Mouse (Mus musculus): Measurements from ENCODE around the gene Foxe1. TPM values are rescaled to one million over a fixed set of nuclear protein-coding genes. Genes with fewer than 3 reads are reported as not detected.

The Foxe1 gene
- polyA plus RNA-seq, 1 experiment from 2014 or later = not detected

DNA sequence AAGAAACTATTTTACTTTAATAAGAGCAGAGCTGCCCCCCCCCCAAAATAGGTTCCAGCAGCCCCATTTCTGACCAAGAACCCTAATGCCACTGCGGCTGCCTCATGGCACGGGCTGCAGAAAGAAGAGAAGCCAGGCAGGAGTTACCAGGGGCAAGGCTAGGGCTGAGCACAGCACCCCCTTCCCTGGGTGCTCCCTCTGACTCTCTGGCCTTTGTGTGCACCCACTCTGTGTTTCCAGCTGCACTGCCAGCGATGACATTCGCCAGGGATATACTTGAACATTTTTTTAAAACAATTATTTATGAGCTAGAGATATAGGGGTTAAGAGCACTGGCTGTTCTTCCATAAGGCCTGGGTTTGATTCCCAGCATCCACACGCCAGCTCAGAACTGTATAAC lies 6.1 kb downstream of the Foxe1 start:
- Histone ChIP-seq H3K36me3 (no peaks in the 10 kb centered on the region), H3K9me3 (no peaks in the 10 kb centered on the region), H3K4me2 (replicated peaks) (no peak overlapping the region), H3K4me1 (peaks cover 9% of the 10 kb centered on the region; the same call in 1 of the 2 replicates), H3K4me3 (no peak overlapping the region), H3K27me3 (peaks cover 95% of the 10 kb centered on the region), H3K9ac (no peak overlapping the region), H3K27ac (no peak overlapping the region)
- no peak for ATAC-seq (ENCODE audit: low FRiP score, low read depth)
- 36% methylated on average over 5 of the region's 5 CpGs for WGBS

DNA sequence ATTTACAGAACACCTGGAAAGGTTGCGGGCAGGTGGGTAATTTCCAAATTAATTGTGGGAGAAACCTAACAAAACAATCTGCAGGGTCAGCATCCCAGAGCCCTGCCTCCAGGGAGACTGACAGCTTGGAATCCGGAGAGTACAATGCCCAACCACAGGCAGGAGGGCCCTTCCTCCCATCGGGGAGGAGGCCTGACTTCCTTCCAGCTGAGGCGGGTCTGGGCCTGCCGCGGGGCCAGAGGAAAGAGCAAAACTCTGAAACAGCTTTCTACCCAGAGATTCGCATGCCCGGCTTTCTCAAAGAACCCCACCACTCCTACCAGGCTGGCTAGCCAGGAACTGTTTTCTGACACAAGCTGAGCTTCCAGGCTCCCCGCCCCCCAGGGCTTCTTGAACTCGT lies 9.6 kb downstream of the Foxe1 start:
- 14% methylated on average over 10 of the region's 10 CpGs for WGBS
- Histone ChIP-seq H3K9me3 (no peaks in the 10 kb centered on the region), H3K27me3 (peaks cover 85% of the 10 kb centered on the region), H3K4me3 (no peak overlapping the region), H3K4me2 (replicated peaks) (no peak overlapping the region; the same call in 1 of the 2 replicates), H3K27ac (no peak overlapping the region), H3K36me3 (no peaks in the 10 kb centered on the region), H3K9ac (no peak overlapping the region), H3K4me1 (peaks cover 7% of the 10 kb centered on the region; the same call in 1 of the 2 replicates)
- ATAC-seq (ENCODE audit: low FRiP score, low read depth) = no peak

DNA sequence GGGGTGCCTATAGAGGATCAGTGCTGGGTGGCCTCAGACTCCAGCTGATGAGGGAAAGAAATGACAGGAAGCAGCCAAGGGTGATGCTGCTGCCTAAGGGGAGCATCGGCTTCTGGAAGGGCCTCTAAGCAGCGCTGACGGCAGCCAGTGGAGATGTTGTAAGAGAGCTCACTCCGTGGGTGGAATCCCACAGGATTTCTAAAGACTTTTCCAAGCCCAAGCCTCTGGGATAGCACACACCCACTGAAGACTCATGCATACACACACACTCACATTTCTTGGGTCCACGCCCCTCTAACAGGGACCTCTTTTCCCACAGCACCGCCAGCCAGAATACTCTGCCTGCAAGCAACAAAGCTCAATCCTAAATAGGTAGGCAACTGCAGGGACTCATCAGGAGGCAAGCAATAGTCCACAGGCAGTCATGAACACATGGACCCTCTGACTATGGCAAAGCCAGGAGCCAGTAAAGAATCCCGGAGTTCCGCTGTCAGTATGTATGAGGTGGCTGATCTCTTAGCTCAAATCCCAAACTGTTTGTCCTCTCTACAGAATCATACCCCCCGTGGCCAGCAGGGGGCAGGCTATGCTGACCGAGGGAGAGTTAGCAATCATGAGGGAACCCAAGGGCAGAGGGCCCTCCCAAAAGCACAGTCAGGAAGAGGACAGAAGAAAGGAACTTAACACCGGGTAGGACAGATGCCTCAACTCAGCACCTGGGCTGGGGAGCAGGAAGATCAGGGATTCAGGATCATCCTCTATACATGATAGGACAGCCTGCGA lies 13.1 kb downstream of the Foxe1 start:
- H3K4me2 ChIP-seq (replicated peaks) = no peak overlapping the region
- no peaks in the 10 kb centered on the region for H3K9me3 ChIP-seq
- H3K9ac ChIP-seq = no peak overlapping the region
- H3K27me3 ChIP-seq = peaks cover 52% of the 10 kb centered on the region
- H3K36me3 ChIP-seq = no peaks in the 10 kb centered on the region
- no peak overlapping the region for H3K4me3 ChIP-seq
- no peak overlapping the region for H3K27ac ChIP-seq
- no peak for ATAC-seq (ENCODE audit: low FRiP score, low read depth)
- 51% methylated on average over 12 of the region's 12 CpGs for WGBS
- H3K4me1 ChIP-seq = peaks cover 7% of the 10 kb centered on the region; the same call in 1 of the 2 replicates

DNA sequence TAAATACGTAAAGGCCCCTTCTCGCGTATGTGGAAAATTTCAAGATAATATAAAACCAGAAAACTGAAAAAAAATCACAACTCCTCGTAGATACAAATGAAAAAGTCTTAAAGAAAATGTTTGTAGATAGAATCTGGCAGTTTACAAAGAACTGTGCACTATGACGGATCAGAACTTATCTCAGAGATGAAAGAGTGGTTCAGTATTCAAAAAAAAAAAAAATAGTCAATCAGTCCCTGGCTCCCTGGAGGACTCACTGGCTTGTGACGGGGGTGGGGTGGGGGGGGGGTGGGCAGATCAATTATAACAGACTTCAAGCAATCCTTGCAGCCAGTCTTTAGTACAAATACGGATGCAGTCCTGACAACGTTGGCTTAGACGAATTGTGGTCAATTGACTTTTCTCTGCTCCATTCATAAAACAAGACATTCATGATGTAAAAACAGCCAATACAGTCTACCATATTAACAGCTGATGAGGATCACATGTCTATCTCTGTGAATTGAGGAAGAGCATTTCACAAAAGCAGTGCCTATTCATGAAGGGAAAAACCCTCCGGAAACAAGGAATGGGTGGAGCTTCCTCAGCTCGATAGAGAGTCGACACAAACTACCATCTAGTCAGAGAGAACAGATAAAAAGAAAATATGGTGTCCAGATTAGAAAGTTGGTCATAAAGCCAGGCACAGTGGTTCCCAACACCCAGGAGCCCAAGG lies 16.3 kb downstream of the Foxe1 start:
- no peak for ATAC-seq (ENCODE audit: low FRiP score, low read depth)
- Histone ChIP-seq H3K27me3 (peaks cover 26% of the 10 kb centered on the region), H3K4me2 (replicated peaks) (no peak overlapping the region), H3K36me3 (no peaks in the 10 kb centered on the region), H3K9ac (no peak overlapping the region), H3K9me3 (peaks cover 3% of the 10 kb centered on the region), H3K27ac (no peak overlapping the region), H3K4me3 (no peak overlapping the region), H3K4me1 (no peaks in the 10 kb centered on the region)
- WGBS = 82% methylated on average over 12 of the region's 12 CpGs

DNA sequence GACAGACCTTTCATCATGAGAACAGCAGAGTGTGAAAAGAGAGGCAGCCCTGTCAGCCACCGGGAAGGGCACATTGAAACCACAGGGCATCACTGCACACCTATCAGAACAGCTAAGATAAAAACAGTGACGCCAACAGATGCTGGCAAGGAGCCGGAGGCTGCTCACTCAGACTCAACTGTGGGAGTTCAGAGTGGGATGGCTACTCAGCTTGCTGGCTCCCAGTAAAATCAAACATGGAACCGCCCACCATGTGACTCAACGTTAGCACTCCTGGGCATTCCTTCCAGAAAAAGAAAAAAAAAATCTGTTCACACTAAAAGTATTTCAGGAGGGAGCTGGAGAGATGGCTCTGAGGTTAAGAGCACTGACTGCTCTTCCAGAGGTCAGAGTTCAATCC lies 17.8 kb downstream of the Foxe1 start:
- Histone ChIP-seq H3K4me3 (no peak overlapping the region), H3K36me3 (no peaks in the 10 kb centered on the region), H3K27ac (no peak overlapping the region), H3K4me2 (replicated peaks) (no peak overlapping the region), H3K9ac (no peak overlapping the region), H3K4me1 (no peaks in the 10 kb centered on the region), H3K9me3 (peaks cover 3% of the 10 kb centered on the region), H3K27me3 (peaks cover 20% of the 10 kb centered on the region)
- 69% methylated on average over 5 of the region's 5 CpGs for WGBS
- ATAC-seq (ENCODE audit: low FRiP score, low read depth) = no peak

DNA sequence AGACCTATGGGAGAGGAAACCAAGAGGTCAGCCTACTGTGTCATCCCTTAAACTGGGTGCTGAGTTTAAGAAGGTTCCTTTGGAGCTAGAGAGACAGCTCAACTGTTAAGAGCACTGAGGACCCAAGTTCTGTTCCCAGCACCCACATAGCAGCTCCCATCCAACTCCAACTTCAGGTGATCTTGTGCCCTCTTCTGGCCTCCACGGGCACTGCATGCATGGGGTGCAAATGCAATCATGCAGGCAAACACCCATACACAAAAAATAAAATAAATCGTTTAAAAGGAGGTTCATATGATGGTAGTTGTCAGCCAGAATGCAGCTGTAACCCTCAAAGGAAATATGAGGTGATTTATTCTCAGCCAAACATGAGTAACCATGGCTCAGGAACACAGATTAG lies 21.0 kb downstream of the Foxe1 start:
- Histone ChIP-seq H3K4me2 (replicated peaks) (no peak overlapping the region), H3K9ac (no peak overlapping the region), H3K4me3 (no peak overlapping the region), H3K27ac (no peak overlapping the region), H3K36me3 (no peaks in the 10 kb centered on the region), H3K9me3 (peaks cover 3% of the 10 kb centered on the region), H3K4me1 (no peaks in the 10 kb centered on the region), H3K27me3 (peaks cover 28% of the 10 kb centered on the region)
- ATAC-seq (ENCODE audit: low FRiP score, low read depth) = no peak
- WGBS = 74% methylated on average over 2 of the region's 2 CpGs

DNA sequence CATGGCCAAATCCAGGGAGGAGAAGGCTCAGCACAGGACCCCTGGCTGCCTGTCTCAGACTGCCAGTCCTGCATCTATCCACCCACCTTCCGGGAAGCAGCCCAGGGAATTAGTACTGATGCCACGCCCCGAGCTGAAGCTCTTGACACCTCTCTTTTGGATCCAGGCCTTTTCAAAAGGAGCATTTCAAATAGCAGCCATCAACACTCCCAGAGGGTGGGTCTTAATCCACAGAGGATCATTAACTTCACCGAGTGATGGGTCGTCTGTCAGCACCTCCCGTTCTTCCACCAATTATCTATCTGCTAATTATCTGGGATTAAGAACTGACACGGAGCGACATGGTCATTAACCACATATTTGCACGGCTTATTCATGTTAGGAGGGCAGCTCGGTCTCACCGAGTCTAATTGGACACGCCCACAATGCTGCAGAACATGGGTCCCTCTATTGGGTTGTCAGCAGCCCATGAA lies 24.1 kb downstream of the Foxe1 start:
- Histone ChIP-seq H3K4me2 (replicated peaks) (no peak overlapping the region), H3K27ac (no peak overlapping the region), H3K4me1 (peaks cover 10% of the 10 kb centered on the region), H3K36me3 (no peaks in the 10 kb centered on the region), H3K4me3 (no peak overlapping the region), H3K27me3 (peaks cover 36% of the 10 kb centered on the region), H3K9me3 (peaks cover 3% of the 10 kb centered on the region), H3K9ac (no peak overlapping the region)
- no peak for ATAC-seq (ENCODE audit: low FRiP score, low read depth)
- WGBS = 9% methylated on average over 12 of the region's 12 CpGs

DNA sequence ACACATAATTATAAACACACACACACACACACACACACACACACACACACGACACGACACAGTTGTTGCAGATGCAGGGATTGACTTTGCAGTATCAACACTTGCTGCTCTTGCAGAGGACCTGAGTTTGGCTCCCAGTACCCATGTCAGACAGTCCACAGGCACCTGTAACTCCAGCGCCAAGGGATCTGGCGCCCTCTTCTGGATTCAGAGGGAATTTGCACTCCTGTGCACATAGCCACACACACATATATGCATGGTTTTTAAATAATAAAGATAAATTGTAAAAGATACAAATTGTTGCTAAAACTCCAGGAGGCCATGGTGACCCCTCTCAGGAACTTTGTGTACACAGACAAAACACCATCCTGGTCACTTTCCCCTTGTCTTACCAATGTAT lies 25.7 kb downstream of the Foxe1 start:
- Histone ChIP-seq H3K27ac (no peak overlapping the region), H3K4me1 (peaks cover 10% of the 10 kb centered on the region), H3K27me3 (peaks cover 36% of the 10 kb centered on the region), H3K36me3 (no peaks in the 10 kb centered on the region), H3K4me3 (no peak overlapping the region), H3K9me3 (peaks cover 3% of the 10 kb centered on the region), H3K4me2 (replicated peaks) (no peak overlapping the region), H3K9ac (no peak overlapping the region)
- no peak for ATAC-seq (ENCODE audit: low FRiP score, low read depth)
- 59% methylated on average over 4 of the region's 4 CpGs for WGBS

DNA sequence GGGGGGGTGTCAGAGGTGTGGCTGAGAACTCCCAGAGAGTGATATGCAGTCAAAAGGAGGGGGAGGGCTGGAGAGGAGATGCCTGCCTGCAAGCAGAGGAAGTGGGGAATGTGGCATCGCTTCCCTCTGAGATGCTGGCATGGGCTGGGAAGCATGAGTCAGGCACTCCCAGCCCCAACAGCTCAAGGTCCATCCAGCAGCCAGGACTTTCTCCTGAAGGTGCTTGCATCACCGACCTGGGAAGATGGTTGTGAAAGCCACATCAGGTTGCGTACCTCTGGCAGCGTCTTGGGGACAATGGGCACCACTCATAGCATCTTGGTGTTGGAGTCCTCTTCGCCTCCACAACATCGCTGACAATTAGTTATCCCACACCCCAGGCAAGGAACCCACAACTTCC lies 27.0 kb downstream of the Foxe1 start:
- H3K4me2 ChIP-seq (replicated peaks) = no peak overlapping the region; the same call in 1 of the 2 replicates

DNA sequence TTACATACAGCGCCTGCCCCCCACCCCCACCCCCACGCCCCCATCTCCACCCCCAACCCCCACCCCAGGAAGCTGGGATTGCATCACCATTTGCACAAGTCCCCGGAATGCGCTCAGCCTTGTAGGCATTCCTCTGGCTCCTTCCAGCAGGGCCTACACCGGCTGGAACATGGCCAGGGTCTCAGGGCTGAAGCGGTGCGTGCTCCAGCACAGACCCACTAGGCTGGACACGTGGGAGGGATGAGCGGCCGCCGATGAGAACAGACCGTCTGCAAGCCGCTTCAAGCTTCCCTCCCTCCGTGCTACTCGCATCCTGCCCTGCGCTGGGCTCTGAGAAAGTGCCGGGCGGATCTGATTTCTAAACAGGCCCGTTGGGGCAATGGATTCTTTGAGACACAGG lies 27.6 kb downstream of the Foxe1 start:
- WGBS = 4% methylated on average over 19 of the region's 19 CpGs
- no peak overlapping the region; the same call in 1 of the 2 replicates for H3K27ac ChIP-seq

More for the DNA sequence above, 27.0 kb downstream of the Foxe1 start:
- no peaks in the 10 kb centered on the region for H3K9me3 ChIP-seq
- no peak overlapping the region for H3K27ac ChIP-seq
- H3K36me3 ChIP-seq = no peaks in the 10 kb centered on the region
- H3K9ac ChIP-seq = no peak overlapping the region
- peaks cover 10% of the 10 kb centered on the region for H3K4me1 ChIP-seq
- 45% methylated on average over 6 of the region's 6 CpGs for WGBS
- H3K4me3 ChIP-seq = no peak overlapping the region
- H3K27me3 ChIP-seq = peaks cover 31% of the 10 kb centered on the region
- no peak for ATAC-seq (ENCODE audit: low FRiP score, low read depth)

DNA sequence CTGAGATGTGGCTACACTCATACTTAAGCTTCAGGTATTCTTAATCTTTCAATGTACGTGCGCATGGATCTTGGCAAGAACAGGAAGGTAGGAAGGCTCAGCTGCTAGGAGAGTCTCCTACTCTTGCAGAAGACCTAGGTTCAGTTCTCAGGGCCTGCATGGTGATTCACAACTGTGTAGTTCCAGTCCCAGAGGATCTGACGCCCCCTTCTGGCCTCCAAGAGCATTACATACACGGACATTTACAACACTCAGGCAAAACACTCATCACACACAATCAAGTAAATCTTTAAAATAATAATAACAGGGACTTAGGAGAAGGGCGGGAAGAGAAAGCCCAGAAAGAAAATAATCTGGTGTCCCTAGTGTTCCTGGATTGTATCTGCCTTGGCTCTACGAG lies 31.0 kb downstream of the Foxe1 start:
- no peak for ATAC-seq (ENCODE audit: low FRiP score, low read depth)

More for the DNA sequence above, 27.6 kb downstream of the Foxe1 start:
- peaks cover 10% of the 10 kb centered on the region for H3K4me1 ChIP-seq
- peak; percentile 85 for ATAC-seq (ENCODE audit: low FRiP score, low read depth)
- H3K4me3 ChIP-seq = peak overlapping the region; percentile 32
- H3K4me2 ChIP-seq (replicated peaks) = peak overlapping the region; percentile 60
- peak overlapping the region; percentile 25; the same call in 1 of the 2 replicates for H3K9ac ChIP-seq
- peaks cover 30% of the 10 kb centered on the region for H3K27me3 ChIP-seq
- no peaks in the 10 kb centered on the region for H3K9me3 ChIP-seq
- H3K36me3 ChIP-seq = no peaks in the 10 kb centered on the region

DNA sequence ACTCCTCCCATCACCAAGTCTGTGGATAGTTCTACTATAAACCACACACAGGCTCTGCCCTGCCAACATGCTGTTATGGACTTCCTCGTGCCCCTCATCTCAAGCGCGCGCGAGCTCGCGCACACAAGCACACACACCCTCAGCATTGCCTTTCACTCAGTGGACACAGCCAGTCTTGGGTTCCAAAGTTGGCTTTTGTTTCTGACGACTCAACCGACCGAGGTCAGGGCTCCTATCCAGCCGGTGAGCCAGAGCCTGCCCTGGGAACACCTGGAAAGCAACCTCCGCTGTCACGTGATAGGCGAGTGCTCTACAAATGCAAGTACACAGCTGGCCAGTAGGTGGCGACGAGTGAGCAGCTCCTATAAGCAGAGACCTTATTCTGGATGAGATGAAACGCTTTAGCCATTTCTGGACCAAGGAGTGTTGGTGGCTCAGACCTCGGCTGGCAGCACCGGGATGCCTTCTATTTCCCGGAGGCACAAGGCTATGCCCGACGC lies 31.5 kb downstream of the Foxe1 start:
- no peak overlapping the region for H3K27ac ChIP-seq
- ATAC-seq (ENCODE audit: low FRiP score, low read depth) = peak; percentile 68
- peak overlapping the region; percentile 50; the same call in 1 of the 2 replicates for H3K9ac ChIP-seq

More for the DNA sequence above, 31.0 kb downstream of the Foxe1 start:
- peak overlapping the region; percentile 68 for H3K4me2 ChIP-seq (replicated peaks)
- peak overlapping the region; percentile 42 for H3K4me3 ChIP-seq
- H3K9ac ChIP-seq = no peak overlapping the region
- no peak overlapping the region for H3K27ac ChIP-seq
- 0 out of 2 replicates have a peak, but pooled peaks cover 9% of the 10 kb centered on the region for H3K27me3 ChIP-seq
- H3K4me1 ChIP-seq = peaks cover 10% of the 10 kb centered on the region
- 55% methylated on average over 6 of the region's 6 CpGs for WGBS
- no peaks in the 10 kb centered on the region for H3K9me3 ChIP-seq
- H3K36me3 ChIP-seq = peaks cover 27% of the 10 kb centered on the region

More for the DNA sequence above, 31.5 kb downstream of the Foxe1 start:
- peaks cover 10% of the 10 kb centered on the region for H3K4me1 ChIP-seq
- H3K4me2 ChIP-seq (replicated peaks) = peak overlapping the region; percentile 68
- peaks cover 32% of the 10 kb centered on the region for H3K36me3 ChIP-seq
- 16% methylated on average over 22 of the region's 22 CpGs for WGBS
- H3K27me3 ChIP-seq = 0 out of 2 replicates have a peak, but pooled peaks cover 5% of the 10 kb centered on the region
- H3K4me3 ChIP-seq = peak overlapping the region; percentile 42
- H3K9me3 ChIP-seq = no peaks in the 10 kb centered on the region

Measured in limb, embryonic 13.5 days (tissue).